8 mouse cellular contexts compared by ENCODE assay signal in genomic region chr7:45128624-45129246, GRCm38 (mm10). TPM values are rescaled to one million over a fixed set of nuclear protein-coding genes. Genes with fewer than 3 reads are reported as not detected.
DNase-seq lines count a peak whose midpoint lies in the region; ATAC-seq and TF ChIP-seq lines count a peak whose summit lies in the region.

Gene Rpl13a (minus strand): TSS chr7:45128761.

- H3K4me3 ChIP-seq in hindbrain, embryonic 10.5 days, result peak within 1 kb of the TSS; percentile 90
- peak within 1 kb of the TSS; percentile 81 for H3K4me3 ChIP-seq in lung, postnatal 0 days (ENCODE audit: low read depth, low read length)

- TF ChIP-seq CTCF in lung, postnatal 0 days (IDR thresholded peaks at IDR 0.05), result peak; percentile 92

- peaks cover 2% of the 10 kb centered on the region; the same call in 1 of the 2 replicates for H3K27me3 ChIP-seq in hindbrain, embryonic 10.5 days (ENCODE audit: insufficient read depth, poor library complexity, severe bottlenecking)
- no peaks in the 10 kb centered on the region for H3K27me3 ChIP-seq in lung, postnatal 0 days (replicated peaks; ENCODE audit: insufficient read depth, low read length)

- DNase-seq in MN1 (ENCODE audit: low spot score), result peak; percentile 99
- peak; percentile 100 for DNase-seq in cerebellum, adult 9-10 months
- peak; percentile 99 for DNase-seq in hindbrain, embryonic 10.5 days (ENCODE audit: low spot score)
- DNase-seq in layer of hippocampus, adult 9-11 months, result peak; percentile 99
- DNase-seq in lung, postnatal 0 days (ENCODE audit: low spot score), result peak; percentile 99
- peak; percentile 96 for DNase-seq in ovary, postnatal 14 days (ENCODE audit: low spot score)
- peak; percentile 98 for DNase-seq in thymus, postnatal 14 days

- peaks cover 50% of the 10 kb centered on the region for H3K4me1 ChIP-seq in hindbrain, embryonic 10.5 days (replicated peaks)
- H3K4me1 ChIP-seq in lung, postnatal 0 days (ENCODE audit: insufficient read depth, low read depth, low read length), result peaks cover 8% of the 10 kb centered on the region; the same call in 1 of the 2 replicates

- peak within 1 kb of the TSS; percentile 92 for H3K9ac ChIP-seq in lung, postnatal 0 days (replicated peaks; ENCODE audit: low read depth)

- H3K4me2 ChIP-seq in lung, postnatal 0 days (replicated peaks; ENCODE audit: low read depth, low read length), result peak within 1 kb of the TSS; percentile 71

- H3K27ac ChIP-seq in hindbrain, embryonic 10.5 days, result peak within 1 kb of the TSS; percentile 100
- H3K27ac ChIP-seq in lung, postnatal 0 days (ENCODE audit: low read length), result peak within 1 kb of the TSS; percentile 77

- peak; percentile 57 for TF ChIP-seq EP300 in lung, postnatal 0 days (IDR thresholded peaks at IDR 0.05)

- peak; percentile 81 for ATAC-seq in frontal cortex, adult (ENCODE audit: low TSS enrichment)
- ATAC-seq in lung, postnatal 0 days, result peak; percentile 92

- H3K36me3 ChIP-seq in hindbrain, embryonic 10.5 days, result peaks cover 32% of the 10 kb centered on the region
- 0 out of 2 replicates have a peak, but pooled peaks cover 17% of the 10 kb centered on the region for H3K36me3 ChIP-seq in lung, postnatal 0 days (ENCODE audit: insufficient read depth, low read length)

- WGBS in hindbrain, embryonic 10.5 days, result under 1% methylated on average over 48 of the region's 48 CpGs
- WGBS in lung, postnatal 0 days, result under 1% methylated on average over 48 of the region's 48 CpGs

- no peaks in the 10 kb centered on the region for H3K9me3 ChIP-seq in hindbrain, embryonic 10.5 days
- no peaks in the 10 kb centered on the region for H3K9me3 ChIP-seq in lung, postnatal 0 days (ENCODE audit: low read length)

RNA-seq across cellular contexts. Expression of gene Rpl13a, which starts in this region (rescaled TPM):
- polyA plus RNA-seq in hindbrain, embryonic 10.5 days (2016; fragmentation: Nextera tagmentation; extraction: Ambion mirVana), result 1,174 and 1,234 TPM in 2 replicates
- polyA plus RNA-seq in lung, postnatal 0 days (2015; fragmentation: Nextera tagmentation; extraction: Ambion mirVana), result 1,107 and 1,148 TPM in 2 replicates

Comparison
In these comparisons a context has a peak if more than half of its experiments do, and no peak if none do; other contexts are left out.
1. Peak in every context shown above with its lines: DNase-seq, ATAC-seq, H3K4me3 ChIP-seq and H3K27ac ChIP-seq.